ENCODE assay signal across 8 mouse cellular contexts in genomic region chr2:105428029-105428428, GRCm38 (mm10). TPM values are rescaled to one million over a fixed set of nuclear protein-coding genes. Genes with fewer than 3 reads are reported as not detected.
A peak's percentile ranks its signal among the peaks of the same experiment; 100 is the strongest.
DNase-seq lines count a peak whose midpoint lies in the region; ATAC-seq and TF ChIP-seq lines count a peak whose summit lies in the region.

No protein-coding gene starts in this region.

- no peaks in the 10 kb centered on the region for H3K27me3 ChIP-seq in hindbrain, postnatal 0 days (ENCODE audit: insufficient read depth, low read length)

- H3K36me3 ChIP-seq in hindbrain, postnatal 0 days (ENCODE audit: insufficient read depth, low read length): no peaks in the 10 kb centered on the region

- TF ChIP-seq CTCF in hindbrain, postnatal 0 days (IDR thresholded peaks at IDR 0.05; ENCODE audit: low read depth): peak; percentile 93

- intact Hi-C loops in gastrocnemius, postnatal 14 days (cut with DNase I; ENCODE audit: low total_unique reads): loop anchor here (2.0 kb wide), 1 partner anchor 93 kb away; no protein-coding TSS in a partner anchor

- H3K27ac ChIP-seq in hindbrain, postnatal 0 days: no peak overlapping the region

- 0 out of 2 replicates have a peak, but pooled peaks cover 2% of the 10 kb centered on the region for H3K9me3 ChIP-seq in hindbrain, postnatal 0 days (ENCODE audit: low read length)

- H3K4me1 ChIP-seq in hindbrain, postnatal 0 days (ENCODE audit: insufficient read depth, low read length): 0 out of 2 replicates have a peak, but pooled peaks cover 2% of the 10 kb centered on the region

- no peak overlapping the region for H3K4me3 ChIP-seq in hindbrain, postnatal 0 days (ENCODE audit: low read length)

- no peak overlapping the region for H3K9ac ChIP-seq in hindbrain, postnatal 0 days (replicated peaks; ENCODE audit: low read length)

- no peak overlapping the region for H3K4me2 ChIP-seq in hindbrain, postnatal 0 days (ENCODE audit: low read depth, low read length)

- ATAC-seq in activated CD4-positive, CD25-positive, alpha-beta regulatory T cell, adult 4 months: peak; percentile 67
- ATAC-seq in hindbrain, postnatal 0 days: peak; percentile 52; the same call in 1 of the 2 replicates
- ATAC-seq in erythroblast, adult 5-6 weeks (replicated peaks; ENCODE audit: low FRiP score, poor library complexity, severe bottlenecking): no peak

- 2% methylated on average over 12 of the region's 12 CpGs for WGBS in hindbrain, postnatal 0 days

- DNase-seq in cerebellum, postnatal 25 days: peak; percentile 66 to 84
- peak; percentile 64 for DNase-seq in gastrocnemius, postnatal 14 days
- DNase-seq in hindbrain, postnatal 0 days (ENCODE audit: low spot score): peak; percentile 88
- DNase-seq in layer of hippocampus, postnatal 25 days (ENCODE audit: extremely low spot score in 1 of 2, low spot score in 1 of 2): peak; percentile 40 to 82
- DNase-seq in lung, postnatal 4 days: peak; percentile 35 to 76
- peak; percentile 75 for DNase-seq in right cerebral cortex, postnatal 4 days

RNA-seq across cellular contexts. Expression of gene Rcn1, which starts 28.9 kb away (rescaled TPM):
- polyA plus RNA-seq in activated CD4-positive, CD25-positive, alpha-beta regulatory T cell, adult 4 months (2017; shearing (Covaris generic)): 10 to 100 TPM; 10.1 to 11.2 TPM
- 10 to 100 TPM; 26.8 to 32.6 TPM for total RNA-seq in gastrocnemius, postnatal 14 days (2021)
- 27.7 and 32.5 TPM in 2 replicates for total RNA-seq in hindbrain, postnatal 0 days (2014; rRNA removed)
- 61.2 and 64.2 TPM in 2 replicates for polyA plus RNA-seq in hindbrain, postnatal 0 days (2015; fragmentation: Nextera tagmentation; extraction: Ambion mirVana)
- total RNA-seq in layer of hippocampus, postnatal 25 days (2021): 10 to 100 TPM; 14.7 to 15.6 TPM
- total RNA-seq in erythroblast, adult 5-6 weeks (2015; ENCODE audit: low replicate concordance): 3.6 and 7.9 TPM in 2 replicates
- 8.0 and 9.1 TPM in 2 replicates for total RNA-seq in erythroblast, adult 5-6 weeks (2017; ENCODE audit: low replicate concordance)
